Mouse (Mus musculus) limb, embryonic 15.5 days (tissue): ENCODE results near the gene 4930579F01Rik. TPM values are rescaled to one million over a fixed set of nuclear protein-coding genes. Genes with fewer than 3 reads are reported as not detected.
A peak's percentile ranks its signal among the peaks of the same experiment; 100 is the strongest.

Experiments
- ATAC-seq: fragments of 200-750 bp; cut with Nextera tagmentation; 2 replicates; pipeline ENCODE4 v1.8.0; 2017; ENCODE audit warnings: low read depth, moderate TSS enrichment; ENCODE audit not compliant: insufficient number of reproducible peaks, low FRiP score, low TSS enrichment
- H3K27ac ChIP-seq: fragments of 300-500 bp; sonication (generic); 2 replicates; pipeline ENCODE4 v1.5.1; 2015; ENCODE audit warnings: moderate library complexity, mild to moderate bottlenecking, inconsistent platforms
- H3K27me3 ChIP-seq: fragments of 300-500 bp; sonication (generic); 2 replicates; pipeline ENCODE4 v1.6.1; 2015; ENCODE audit warnings: inconsistent platforms
- H3K36me3 ChIP-seq: fragments of 300-500 bp; sonication (generic); 2 replicates; pipeline ENCODE4 v1.6.1; 2015; ENCODE audit warnings: inconsistent platforms
- H3K4me1 ChIP-seq: fragments of 300-500 bp; sonication (generic); 2 replicates; pipeline ENCODE4 v1.6.1; 2015; ENCODE audit warnings: inconsistent platforms
- H3K4me2 ChIP-seq: fragments of 300-500 bp; sonication (generic); 2 replicates; pipeline ENCODE4 v1.6.1; 2015; ENCODE audit warnings: mild to moderate bottlenecking, inconsistent platforms
- H3K4me3 ChIP-seq: fragments of 300-500 bp; sonication (generic); 2 replicates; pipeline ENCODE4 v1.5.1; 2015; ENCODE audit warnings: mild to moderate bottlenecking, inconsistent platforms
- H3K9ac ChIP-seq: fragments of 300-500 bp; sonication (generic); 2 replicates; pipeline ENCODE4 v1.6.1; 2015; ENCODE audit warnings: inconsistent platforms
- H3K9me3 ChIP-seq: fragments of 300-500 bp; sonication (generic); 2 replicates; pipeline ENCODE4 v1.6.1; 2016; ENCODE audit warnings: inconsistent platforms
- WGBS: fragments of 180-500 bp; shearing (Covaris S2); methylation state at CpG from one replicate; pipeline ENCODE4 v1.1.7; 2015; 5-methylcytosine and 5-hydroxymethylcytosine counted together
- polyA plus RNA-seq: library from polyadenylated mRNA; unstranded; fragments of >200 nt; fragmentation: Nextera tagmentation; extraction: Ambion mirVana; gene quantifications from 2 replicates; pipeline ENCODE4 v1.2.1, GENCODE M21; 2015

The 4930579F01Rik gene
- 0.10 TPM in 1 of 2 replicates, not detected in the other for polyA plus RNA-seq

GRCm38 (mm10) chr3:138193683-138194302 is at the start of gene 4930579F01Rik:
TSS of gene 4930579F01Rik (minus strand) at chr3:138193825.
- Histone ChIP-seq H3K9me3 (no peaks in the 10 kb centered on the region), H3K9ac (no peak within 1 kb of the TSS), H3K36me3 (no peaks in the 10 kb centered on the region), H3K4me2 (no peak within 1 kb of the TSS), H3K4me3 (no peak within 1 kb of the TSS), H3K27ac (no peak within 1 kb of the TSS), H3K4me1 (no peaks in the 10 kb centered on the region), H3K27me3 (no peaks in the 10 kb centered on the region)
- 88% methylated on average over 15 of the region's 15 CpGs for WGBS
- no peak for ATAC-seq

- Histone ChIP-seq H3K9ac (no peak overlapping the region), H3K4me3 (no peak overlapping the region), H3K9me3 (no peaks in the 10 kb centered on the region), H3K4me2 (no peak overlapping the region), H3K27ac (no peak overlapping the region), H3K36me3 (no peaks in the 10 kb centered on the region), H3K4me1 (peaks cover 17% of the 10 kb centered on the region), H3K27me3 (0 out of 2 replicates have a peak, but pooled peaks cover 5% of the 10 kb centered on the region)
- no peak for ATAC-seq
- 55% methylated on average over 6 of the region's 6 CpGs for whole genome bisulfite sequencing
Measured at GRCm38 (mm10) chr3:138242933-138243332, 49.3 kb upstream of the 4930579F01Rik start.

- 52% methylated on average over 14 of the region's 14 CpGs for WGBS
- ATAC-seq = no peak
- Histone ChIP-seq H3K4me1 (peaks cover 13% of the 10 kb centered on the region), H3K27me3 (0 out of 2 replicates have a peak, but pooled peaks cover 5% of the 10 kb centered on the region), H3K4me3 (no peak overlapping the region), H3K9me3 (no peaks in the 10 kb centered on the region), H3K36me3 (no peaks in the 10 kb centered on the region), H3K27ac (no peak overlapping the region), H3K4me2 (no peak overlapping the region), H3K9ac (no peak overlapping the region)
Measured at GRCm38 (mm10) chr3:138242021-138242726, 48.5 kb upstream of the 4930579F01Rik start.

- H3K27me3 ChIP-seq = 0 out of 2 replicates have a peak, but pooled peaks cover 5% of the 10 kb centered on the region
- ATAC-seq = no peak
- H3K4me1 ChIP-seq = peaks cover 13% of the 10 kb centered on the region
- H3K9ac ChIP-seq = no peak overlapping the region
- H3K27ac ChIP-seq = no peak overlapping the region
- H3K36me3 ChIP-seq = no peaks in the 10 kb centered on the region
- H3K4me3 ChIP-seq = no peak overlapping the region
- 34% methylated on average over 6 of the region's 6 CpGs for WGBS
- H3K4me2 ChIP-seq = no peak overlapping the region
- no peaks in the 10 kb centered on the region for H3K9me3 ChIP-seq
Measured at GRCm38 (mm10) chr3:138241371-138241770, 47.7 kb upstream of the 4930579F01Rik start.

GRCm38 (mm10) chr3:138240942-138241341 is 47.3 kb upstream of the 4930579F01Rik start:
- Histone ChIP-seq H3K27me3 (0 out of 2 replicates have a peak, but pooled peaks cover 5% of the 10 kb centered on the region), H3K9ac (no peak overlapping the region), H3K4me2 (no peak overlapping the region), H3K27ac (no peak overlapping the region), H3K36me3 (no peaks in the 10 kb centered on the region), H3K4me1 (peaks cover 13% of the 10 kb centered on the region), H3K4me3 (no peak overlapping the region), H3K9me3 (no peaks in the 10 kb centered on the region)
- peak; percentile 44; the same call in 1 of the 2 replicates for ATAC-seq
- 30% methylated on average over 5 of the region's 5 CpGs for WGBS

- no peak for ATAC-seq
- H3K4me2 ChIP-seq = no peak overlapping the region
- no peak overlapping the region for H3K4me3 ChIP-seq
- H3K27me3 ChIP-seq = 0 out of 2 replicates have a peak, but pooled peaks cover 5% of the 10 kb centered on the region
- no peaks in the 10 kb centered on the region for H3K9me3 ChIP-seq
- WGBS = 82% methylated on average over 3 of the region's 3 CpGs
- no peak overlapping the region for H3K27ac ChIP-seq
- H3K36me3 ChIP-seq = no peaks in the 10 kb centered on the region
- H3K9ac ChIP-seq = no peak overlapping the region
- H3K4me1 ChIP-seq = peaks cover 13% of the 10 kb centered on the region
Measured at GRCm38 (mm10) chr3:138240411-138240810, 46.8 kb upstream of the 4930579F01Rik start.

- H3K9me3 ChIP-seq = no peaks in the 10 kb centered on the region
- H3K9ac ChIP-seq = no peak overlapping the region
- WGBS = 87% methylated on average over 6 of the region's 6 CpGs
- ATAC-seq = no peak
- no peak overlapping the region for H3K27ac ChIP-seq
- H3K4me2 ChIP-seq = no peak overlapping the region
- H3K27me3 ChIP-seq = 0 out of 2 replicates have a peak, but pooled peaks cover 5% of the 10 kb centered on the region
- no peak overlapping the region for H3K4me3 ChIP-seq
- H3K4me1 ChIP-seq = peaks cover 13% of the 10 kb centered on the region
- H3K36me3 ChIP-seq = no peaks in the 10 kb centered on the region
Measured at GRCm38 (mm10) chr3:138239461-138239860, 45.8 kb upstream of the 4930579F01Rik start.

- H3K27me3 ChIP-seq = 0 out of 2 replicates have a peak, but pooled peaks cover 5% of the 10 kb centered on the region
- no peaks in the 10 kb centered on the region for H3K9me3 ChIP-seq
- 81% methylated on average over 10 of the region's 10 CpGs for WGBS
- H3K27ac ChIP-seq = no peak overlapping the region
- H3K9ac ChIP-seq = no peak overlapping the region
- ATAC-seq = no peak
- peaks cover 13% of the 10 kb centered on the region for H3K4me1 ChIP-seq
- no peak overlapping the region for H3K4me3 ChIP-seq
- H3K4me2 ChIP-seq = no peak overlapping the region
- no peaks in the 10 kb centered on the region for H3K36me3 ChIP-seq
Measured at GRCm38 (mm10) chr3:138238046-138238445, 44.4 kb upstream of the 4930579F01Rik start.

GRCm38 (mm10) chr3:138236546-138237163 is 43.0 kb upstream of the 4930579F01Rik start:
- Histone ChIP-seq H3K4me3 (no peak overlapping the region), H3K36me3 (no peaks in the 10 kb centered on the region), H3K9me3 (no peaks in the 10 kb centered on the region), H3K9ac (no peak overlapping the region), H3K27me3 (0 out of 2 replicates have a peak, but pooled peaks cover 5% of the 10 kb centered on the region), H3K4me1 (peaks cover 8% of the 10 kb centered on the region; the same call in 1 of the 2 replicates), H3K27ac (no peak overlapping the region), H3K4me2 (no peak overlapping the region)
- no peak for ATAC-seq
- 71% methylated on average over 11 of the region's 11 CpGs for WGBS

GRCm38 (mm10) chr3:138231531-138231930 is 37.9 kb upstream of the 4930579F01Rik start:
- H3K9me3 ChIP-seq = no peaks in the 10 kb centered on the region
- no peaks in the 10 kb centered on the region for H3K36me3 ChIP-seq
- no peaks in the 10 kb centered on the region for H3K27me3 ChIP-seq
- H3K4me1 ChIP-seq = no peaks in the 10 kb centered on the region
- H3K27ac ChIP-seq = no peak overlapping the region
- no peak overlapping the region for H3K9ac ChIP-seq
- 69% methylated on average over 2 of the region's 2 CpGs for WGBS
- H3K4me2 ChIP-seq = no peak overlapping the region
- ATAC-seq = no peak
- H3K4me3 ChIP-seq = no peak overlapping the region

GRCm38 (mm10) chr3:138230266-138230665 is 36.6 kb upstream of the 4930579F01Rik start:
- no peaks in the 10 kb centered on the region for H3K27me3 ChIP-seq
- no peak overlapping the region for H3K9ac ChIP-seq
- H3K36me3 ChIP-seq = no peaks in the 10 kb centered on the region
- H3K4me1 ChIP-seq = no peaks in the 10 kb centered on the region
- no peak for ATAC-seq
- H3K4me3 ChIP-seq = no peak overlapping the region
- no peak overlapping the region for H3K4me2 ChIP-seq
- 89% methylated on average over 3 of the region's 3 CpGs for WGBS
- no peaks in the 10 kb centered on the region for H3K9me3 ChIP-seq
- no peak overlapping the region for H3K27ac ChIP-seq

GRCm38 (mm10) chr3:138229448-138229847 is 35.8 kb upstream of the 4930579F01Rik start:
- no peak overlapping the region for H3K9ac ChIP-seq
- 70% methylated on average over 1 of the region's 1 CpGs for WGBS
- no peaks in the 10 kb centered on the region for H3K9me3 ChIP-seq
- H3K4me1 ChIP-seq = no peaks in the 10 kb centered on the region
- no peak overlapping the region for H3K4me3 ChIP-seq
- no peak overlapping the region for H3K27ac ChIP-seq
- H3K4me2 ChIP-seq = no peak overlapping the region
- ATAC-seq = no peak
- no peaks in the 10 kb centered on the region for H3K27me3 ChIP-seq
- H3K36me3 ChIP-seq = no peaks in the 10 kb centered on the region
